Mouse (Mus musculus): ENCODE measurements around the gene Fam219a. TPM values are rescaled to one million over a fixed set of nuclear protein-coding genes. Genes with fewer than 3 reads are reported as not detected.

The Fam219a gene
- polyA plus RNA-seq, 1 experiment, result 3.8 TPM

DNA sequence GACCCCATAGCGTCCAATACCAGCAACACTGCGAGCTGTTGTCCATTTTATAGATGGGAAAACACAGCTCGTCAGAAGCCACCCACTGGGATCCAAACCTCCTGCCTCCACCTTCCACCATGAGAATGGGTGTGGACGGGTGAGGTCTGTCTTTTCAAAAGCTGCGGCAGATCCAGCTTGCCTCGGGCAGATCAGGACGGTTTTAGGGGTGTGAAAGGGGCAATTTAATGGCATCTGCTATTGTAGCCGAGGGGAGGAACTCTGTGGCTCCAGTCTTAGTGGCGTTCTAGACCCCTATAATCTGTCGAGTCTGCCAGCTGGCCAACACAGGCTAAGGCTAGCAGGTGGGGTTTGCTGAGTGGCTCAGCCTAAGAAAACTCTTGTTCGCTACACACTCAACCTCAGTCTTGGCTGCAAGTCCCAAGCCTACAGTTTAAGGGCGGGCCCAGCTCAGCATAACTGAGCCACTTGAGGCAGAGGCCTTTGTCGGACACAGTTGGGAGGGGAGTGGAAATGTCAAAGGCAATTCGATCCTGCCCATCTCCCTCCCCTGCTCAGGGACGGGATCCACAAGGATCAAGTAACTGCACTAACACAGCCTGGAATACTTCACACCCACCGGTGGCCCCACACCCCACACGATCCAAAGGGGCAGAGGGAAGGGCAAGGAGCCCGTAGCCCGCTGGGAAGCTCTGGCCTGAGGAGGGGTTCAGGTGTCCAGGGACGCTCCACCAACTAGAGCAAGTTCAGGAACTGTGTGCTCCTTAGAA lies 67.0 kb downstream of the Fam219a start:
- H3K9ac ChIP-seq (ENCODE audit: low read depth, poor library complexity, severe bottlenecking), result peak overlapping the region; percentile 23; the same call in 1 of the 2 replicates
- no peak overlapping the region for H3K27ac ChIP-seq (ENCODE audit: insufficient read depth, low read length)
- peaks cover 2% of the 10 kb centered on the region for H3K4me1 ChIP-seq (ENCODE audit: control insufficient read depth, insufficient read depth, low read length)
- H3K4me3 ChIP-seq (ENCODE audit: low read depth, low read length), result peak overlapping the region; percentile 69
- H3K27me3 ChIP-seq (ENCODE audit: control insufficient read depth, insufficient read depth, low read length, poor library complexity, severe bottlenecking), result no peaks in the 10 kb centered on the region
- TF ChIP-seq POLR2A (IDR thresholded peaks at IDR 0.05; ENCODE audit: insufficient read depth, low read length) (no peak), EP300 (IDR thresholded peaks at IDR 0.05; ENCODE audit: insufficient read depth, low read depth, low read length) (no peak), CTCF (IDR thresholded peaks at IDR 0.05; ENCODE audit: low read depth, low read length) (no peak)
- H3K9me3 ChIP-seq (replicated peaks; ENCODE audit: control insufficient read depth, insufficient read depth, low read length, poor library complexity, severe bottlenecking), result no peaks in the 10 kb centered on the region
- H3K36me3 ChIP-seq (ENCODE audit: control insufficient read depth, insufficient read depth, low read length, poor library complexity, severe bottlenecking), result no peaks in the 10 kb centered on the region

DNA sequence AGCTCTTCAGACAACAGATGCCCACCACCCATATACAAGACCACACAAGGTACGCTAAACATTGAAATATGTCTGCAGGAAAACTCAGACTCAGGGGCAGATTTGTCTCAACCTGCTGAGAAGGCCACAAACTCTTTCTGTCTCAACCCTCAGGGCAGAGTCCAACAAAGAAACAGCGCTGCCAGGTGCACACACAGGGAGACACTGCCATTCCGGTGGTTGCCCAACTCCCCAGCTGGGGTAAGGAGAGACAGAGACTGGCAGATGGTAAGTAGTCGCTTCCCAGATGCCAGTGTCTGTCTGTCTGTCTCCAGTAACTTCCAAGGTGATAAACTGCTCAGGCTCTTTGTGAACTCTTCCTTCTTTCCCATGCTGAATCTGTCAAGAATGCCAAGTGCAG lies 68.6 kb downstream of the Fam219a start:
- no peak overlapping the region for H3K9ac ChIP-seq (ENCODE audit: low read depth, poor library complexity, severe bottlenecking)
- no peak overlapping the region for H3K27ac ChIP-seq (ENCODE audit: insufficient read depth, low read length)
- H3K27me3 ChIP-seq (ENCODE audit: control insufficient read depth, insufficient read depth, low read length, poor library complexity, severe bottlenecking), result no peaks in the 10 kb centered on the region
- peaks cover 2% of the 10 kb centered on the region for H3K4me1 ChIP-seq (ENCODE audit: control insufficient read depth, insufficient read depth, low read length)
- TF ChIP-seq EP300 (IDR thresholded peaks at IDR 0.05; ENCODE audit: insufficient read depth, low read depth, low read length) (no peak), CTCF (IDR thresholded peaks at IDR 0.05; ENCODE audit: low read depth, low read length) (no peak), POLR2A (IDR thresholded peaks at IDR 0.05; ENCODE audit: insufficient read depth, low read length) (no peak)
- no peak overlapping the region for H3K4me3 ChIP-seq (ENCODE audit: low read depth, low read length)
- no peaks in the 10 kb centered on the region for H3K36me3 ChIP-seq (ENCODE audit: control insufficient read depth, insufficient read depth, low read length, poor library complexity, severe bottlenecking)
- H3K9me3 ChIP-seq (replicated peaks; ENCODE audit: control insufficient read depth, insufficient read depth, low read length, poor library complexity, severe bottlenecking), result no peaks in the 10 kb centered on the region

DNA sequence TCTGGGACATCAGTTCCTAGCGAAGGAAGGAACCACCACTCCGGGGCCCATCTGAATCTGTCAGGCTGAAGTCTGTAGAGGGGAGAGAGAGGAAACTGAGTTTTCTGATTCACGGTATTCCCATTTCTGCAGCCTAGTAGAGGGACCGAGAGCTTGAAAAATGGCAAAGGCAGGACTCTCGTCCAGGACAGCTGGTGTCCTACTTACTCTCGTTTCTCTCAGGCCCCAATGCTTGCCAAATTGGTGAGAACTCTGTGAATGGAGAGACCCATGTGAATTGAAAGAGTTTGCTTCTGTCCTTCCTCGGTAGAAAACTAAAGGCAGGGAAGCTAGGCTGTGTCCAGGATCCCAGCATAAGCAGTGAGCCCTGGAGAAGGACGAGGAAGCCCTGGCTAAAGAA lies 69.7 kb downstream of the Fam219a start:
- no peak overlapping the region for H3K4me3 ChIP-seq (ENCODE audit: low read depth, low read length)
- peaks cover 2% of the 10 kb centered on the region for H3K4me1 ChIP-seq (ENCODE audit: control insufficient read depth, insufficient read depth, low read length)
- TF ChIP-seq EP300 (IDR thresholded peaks at IDR 0.05; ENCODE audit: insufficient read depth, low read depth, low read length) (no peak), POLR2A (IDR thresholded peaks at IDR 0.05; ENCODE audit: insufficient read depth, low read length) (no peak), CTCF (IDR thresholded peaks at IDR 0.05; ENCODE audit: low read depth, low read length) (no peak)
- H3K9me3 ChIP-seq (replicated peaks; ENCODE audit: control insufficient read depth, insufficient read depth, low read length, poor library complexity, severe bottlenecking), result no peaks in the 10 kb centered on the region
- H3K27ac ChIP-seq (ENCODE audit: insufficient read depth, low read length), result no peak overlapping the region
- H3K27me3 ChIP-seq (ENCODE audit: control insufficient read depth, insufficient read depth, low read length, poor library complexity, severe bottlenecking), result no peaks in the 10 kb centered on the region
- H3K36me3 ChIP-seq (ENCODE audit: control insufficient read depth, insufficient read depth, low read length, poor library complexity, severe bottlenecking), result no peaks in the 10 kb centered on the region
- peak overlapping the region; percentile 0; the same call in 1 of the 2 replicates for H3K9ac ChIP-seq (ENCODE audit: low read depth, poor library complexity, severe bottlenecking)

DNA sequence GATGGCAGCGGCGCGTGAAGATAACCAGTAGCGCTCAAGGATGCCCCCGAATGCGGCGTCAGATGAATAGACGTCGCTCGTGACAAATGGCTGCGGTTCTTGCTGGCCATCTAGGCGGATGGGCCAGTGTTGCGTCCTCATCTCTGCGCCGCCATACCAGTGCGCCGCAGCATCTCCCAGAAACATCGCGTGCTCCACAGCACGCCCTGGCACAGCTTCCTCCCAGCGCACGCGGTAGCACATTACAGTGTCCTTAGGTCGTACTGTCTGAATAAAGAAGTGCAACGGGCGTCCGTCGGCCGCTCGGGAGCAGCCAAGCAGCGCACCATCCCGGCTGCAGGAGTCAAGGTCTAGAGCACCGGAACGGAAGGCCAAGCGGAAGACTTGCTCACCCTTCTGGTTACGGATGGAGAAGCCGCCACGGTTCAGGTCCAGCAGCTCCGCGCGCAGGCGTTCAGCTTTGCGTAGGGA lies 70.4 kb downstream of the Fam219a start:
- Histone ChIP-seq H3K36me3 (ENCODE audit: control insufficient read depth, insufficient read depth, low read length, poor library complexity, severe bottlenecking) (no peaks in the 10 kb centered on the region), H3K9me3 (replicated peaks; ENCODE audit: control insufficient read depth, insufficient read depth, low read length, poor library complexity, severe bottlenecking) (no peaks in the 10 kb centered on the region), H3K4me1 (ENCODE audit: control insufficient read depth, insufficient read depth, low read length) (peaks cover 2% of the 10 kb centered on the region), H3K4me3 (ENCODE audit: low read depth, low read length) (peak overlapping the region; percentile 51), H3K27me3 (ENCODE audit: control insufficient read depth, insufficient read depth, low read length, poor library complexity, severe bottlenecking) (no peaks in the 10 kb centered on the region), H3K9ac (ENCODE audit: low read depth, poor library complexity, severe bottlenecking) (peak overlapping the region; percentile 0; the same call in 1 of the 2 replicates), H3K27ac (ENCODE audit: insufficient read depth, low read length) (no peak overlapping the region)
- TF ChIP-seq POLR2A (IDR thresholded peaks at IDR 0.05; ENCODE audit: insufficient read depth, low read length), result no peak
- no peak for TF ChIP-seq CTCF (IDR thresholded peaks at IDR 0.05; ENCODE audit: low read depth, low read length)

DNA sequence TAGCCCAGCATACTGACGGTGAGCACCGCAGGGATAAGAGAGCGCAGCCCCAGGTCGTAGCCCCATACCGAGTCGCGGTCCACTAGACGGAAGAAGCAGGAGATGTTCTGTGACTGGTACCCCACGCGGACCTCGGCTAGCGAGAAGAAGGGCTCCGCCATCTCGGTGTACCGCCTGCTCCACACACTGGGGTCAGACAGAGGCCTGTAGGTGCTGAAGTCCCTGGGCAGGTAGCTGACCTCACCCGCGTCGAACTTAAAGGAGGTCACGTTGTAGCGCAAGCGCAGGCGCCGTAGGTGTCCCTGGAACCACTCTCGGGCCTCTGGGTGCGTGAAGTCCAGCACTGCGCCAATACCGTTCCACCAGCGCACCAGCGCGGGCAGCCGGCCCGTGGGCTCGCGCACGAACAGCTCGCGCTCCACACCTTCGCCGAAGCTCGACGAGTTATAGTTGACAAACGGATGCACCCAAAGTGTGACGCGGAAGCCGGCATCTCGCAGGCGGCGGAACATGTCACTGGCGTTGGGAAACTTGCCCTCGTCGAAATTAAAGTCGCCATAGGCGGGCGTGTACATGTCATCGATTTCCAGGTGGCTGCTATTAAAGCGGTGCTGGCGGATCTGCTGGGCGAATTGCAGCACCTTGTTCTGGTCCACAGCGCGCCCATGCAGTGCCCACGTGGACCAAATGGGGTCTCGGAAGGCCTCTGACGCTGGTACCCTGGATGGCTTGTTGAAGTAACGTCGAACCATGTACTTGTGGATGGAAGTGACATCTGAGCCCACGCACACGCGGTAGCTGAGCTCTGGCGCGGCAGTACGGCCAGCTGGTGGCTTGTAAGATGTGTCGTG lies 71.1 kb downstream of the Fam219a start:
- Histone ChIP-seq H3K9ac (ENCODE audit: low read depth, poor library complexity, severe bottlenecking) (peak overlapping the region; percentile 0; the same call in 1 of the 2 replicates), H3K9me3 (replicated peaks; ENCODE audit: control insufficient read depth, insufficient read depth, low read length, poor library complexity, severe bottlenecking) (no peaks in the 10 kb centered on the region), H3K27ac (ENCODE audit: insufficient read depth, low read length) (no peak overlapping the region), H3K27me3 (ENCODE audit: control insufficient read depth, insufficient read depth, low read length, poor library complexity, severe bottlenecking) (no peaks in the 10 kb centered on the region), H3K36me3 (ENCODE audit: control insufficient read depth, insufficient read depth, low read length, poor library complexity, severe bottlenecking) (no peaks in the 10 kb centered on the region), H3K4me1 (ENCODE audit: control insufficient read depth, insufficient read depth, low read length) (peaks cover 2% of the 10 kb centered on the region), H3K4me3 (ENCODE audit: low read depth, low read length) (peak overlapping the region; percentile 51)
- TF ChIP-seq POLR2A (IDR thresholded peaks at IDR 0.05; ENCODE audit: insufficient read depth, low read length), result no peak

DNA sequence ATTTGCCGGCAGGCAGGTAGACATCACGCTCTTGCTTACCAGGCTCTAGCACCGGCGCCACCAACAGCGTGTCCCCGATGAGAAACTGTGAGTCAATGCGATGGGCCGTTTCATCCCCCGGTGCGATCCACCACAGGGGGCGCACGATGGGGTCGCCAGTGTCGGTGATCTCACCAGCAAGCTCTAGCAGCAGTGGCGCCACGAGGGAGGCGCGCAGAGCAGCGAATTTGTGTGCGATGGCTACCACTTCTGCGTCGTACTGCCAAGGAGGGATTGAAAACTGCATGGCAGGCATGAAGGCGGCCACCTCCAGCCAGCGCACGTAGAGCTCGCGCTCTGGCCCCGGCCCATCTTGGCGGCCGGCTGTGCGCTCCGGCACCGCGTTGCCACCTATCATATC lies 71.8 kb downstream of the Fam219a start:
- peaks cover 2% of the 10 kb centered on the region for H3K4me1 ChIP-seq (ENCODE audit: control insufficient read depth, insufficient read depth, low read length)
- TF ChIP-seq CTCF (IDR thresholded peaks at IDR 0.05; ENCODE audit: low read depth, low read length) (peak; percentile 59), POLR2A (IDR thresholded peaks at IDR 0.05; ENCODE audit: insufficient read depth, low read length) (no peak)
- H3K36me3 ChIP-seq (ENCODE audit: control insufficient read depth, insufficient read depth, low read length, poor library complexity, severe bottlenecking), result no peaks in the 10 kb centered on the region
- H3K9me3 ChIP-seq (replicated peaks; ENCODE audit: control insufficient read depth, insufficient read depth, low read length, poor library complexity, severe bottlenecking), result no peaks in the 10 kb centered on the region
- H3K27ac ChIP-seq (ENCODE audit: insufficient read depth, low read length), result no peak overlapping the region
- 0 out of 2 replicates have a peak overlapping the region, but pooled peaks have one; percentile 0 for H3K9ac ChIP-seq (ENCODE audit: low read depth, poor library complexity, severe bottlenecking)
- H3K4me3 ChIP-seq (ENCODE audit: low read depth, low read length), result peak overlapping the region; percentile 51
- H3K27me3 ChIP-seq (ENCODE audit: control insufficient read depth, insufficient read depth, low read length, poor library complexity, severe bottlenecking), result no peaks in the 10 kb centered on the region

All from ES-Bruce4 (cell line).